Mouse (Mus musculus): Measurements from ENCODE around the gene Pla2g1b.

DNA sequence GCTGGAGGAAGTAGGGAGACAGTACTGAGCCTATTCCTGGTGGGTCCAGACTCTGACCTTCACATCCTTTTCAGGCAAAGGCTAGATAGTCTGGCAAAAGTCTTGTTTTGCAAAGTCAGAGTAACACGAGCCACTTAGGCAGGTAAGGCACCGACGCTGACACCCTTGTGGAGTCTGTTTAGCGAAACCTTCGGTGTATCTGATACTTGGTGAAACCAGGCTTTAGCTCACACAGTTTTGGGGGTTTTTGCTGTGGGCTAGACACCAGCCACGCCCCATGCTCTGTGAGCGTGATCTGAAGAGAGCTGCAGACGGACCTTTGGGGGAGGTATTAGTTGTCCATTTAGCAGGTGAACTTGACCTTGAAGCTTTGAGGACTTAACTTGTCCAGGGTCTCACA is 32.9 kb upstream of the Pla2g1b start:
- TF ChIP-seq POLR2A (IDR thresholded peaks at IDR 0.05; ENCODE audit: extremely low read depth, insufficient read depth, low read length) (no peak), CTCF (IDR thresholded peaks at IDR 0.05; ENCODE audit: low read depth, low read length) (no peak)

Data from liver, adult 2 months (tissue).